Mouse (Mus musculus) c-Kit-positive CD71-positive TER-119-negative erythroid progenitor cells, embryonic 14.5 days (primary cell): ENCODE measurements at regions not wholly inside any gene's neighbourhood (a gene's known extent, or its start where the extent isn't known, plus 50 kb on each side); places are given as distances from the start of the nearest gene placed in this dataset.
A peak's percentile ranks its signal among the peaks of the same experiment; 100 is the strongest.

Source experiments
- DNase-seq: peaks from one replicate; pipeline ENCODE4 v3.0.0-alpha.2; 2013; ENCODE audit warnings: low read depth

GRCm38 (mm10) chr3:41857446-41857845, 115.0 kb downstream of the D3Ertd751e start:
- DNase-seq = no peak

DNA sequence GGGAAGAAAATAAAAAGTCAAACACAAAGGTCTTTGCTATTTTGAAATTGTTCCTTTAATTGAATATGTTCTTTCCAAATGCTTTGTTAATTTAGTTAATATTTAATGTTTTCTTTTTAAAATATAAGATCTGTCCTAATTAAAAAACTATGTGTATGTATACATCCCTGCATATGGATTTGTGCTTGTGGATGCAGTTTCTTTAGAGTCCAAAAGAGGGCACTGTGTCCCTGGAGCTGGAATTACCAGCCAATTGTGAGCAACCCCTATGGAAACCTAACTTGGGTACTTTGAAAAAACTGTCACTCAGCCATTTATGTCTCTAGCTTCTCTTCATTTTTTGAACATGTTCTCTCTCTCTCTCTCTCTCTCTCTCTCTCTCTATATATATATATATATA, 120.3 kb downstream of the D3Ertd751e start:
- DNase-seq = no peak

- DNase-seq = no peak
These were observed 166.5 kb downstream of the D3Ertd751e start for GRCm38 (mm10) chr3:41908952-41909351.

GRCm38 (mm10) chr3:41913190-41913589, 170.8 kb downstream of the D3Ertd751e start:
- DNase-seq = no peak

DNA sequence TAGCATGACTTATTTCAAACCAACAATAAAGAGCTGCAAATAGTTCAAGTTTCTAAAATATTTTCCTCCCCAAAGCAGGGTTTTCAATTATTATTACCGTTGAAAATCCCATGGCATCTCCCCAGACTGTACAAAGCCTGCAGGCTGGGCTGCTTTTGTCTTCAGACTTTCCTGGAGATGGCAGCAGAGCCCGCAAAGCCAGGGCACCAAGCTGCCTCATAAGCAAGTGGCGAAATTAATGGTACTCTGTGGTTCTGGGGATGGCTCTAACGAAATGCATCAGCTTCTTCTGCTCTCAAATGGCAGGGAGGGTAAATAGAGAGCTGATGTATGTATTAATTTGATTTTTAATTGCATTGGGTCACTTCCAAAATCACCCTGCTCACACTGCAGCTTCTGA, 197.4 kb downstream of the D3Ertd751e start:
- DNase-seq = no peak

GRCm38 (mm10) chr3:41942964-41943363, 200.6 kb downstream of the D3Ertd751e start:
- DNase-seq = no peak

GRCm38 (mm10) chr3:41949404-41949803, 207.0 kb downstream of the D3Ertd751e start:
- DNase-seq = no peak

GRCm38 (mm10) chr3:41957385-41957784, 215.0 kb downstream of the D3Ertd751e start:
- DNase-seq = no peak

DNA sequence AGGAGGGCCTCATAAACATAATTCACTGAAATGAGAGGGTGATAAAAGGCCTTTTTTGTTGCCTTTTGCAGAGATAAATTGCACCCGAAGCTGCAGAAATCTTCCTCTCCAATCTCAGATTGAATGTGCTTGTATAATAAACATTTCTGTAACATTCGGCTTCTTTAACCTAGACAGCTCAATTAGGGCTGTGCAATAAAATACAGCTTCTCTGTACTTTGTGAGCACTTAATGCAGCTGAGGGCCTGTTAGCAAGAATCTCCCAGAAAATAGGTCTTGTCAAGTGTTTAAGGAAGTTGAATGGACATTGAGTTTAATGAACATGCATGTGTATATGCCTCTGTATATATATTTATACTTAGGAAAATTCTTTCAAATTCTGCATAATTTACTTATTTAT, 217.8 kb downstream of the D3Ertd751e start:
- DNase-seq = no peak

- no peak for DNase-seq
These were observed 220.5 kb downstream of the D3Ertd751e start for GRCm38 (mm10) chr3:41962923-41963322.

- DNase-seq = no peak
These were observed 264.4 kb downstream of the D3Ertd751e start for GRCm38 (mm10) chr3:42006672-42007265.

DNA sequence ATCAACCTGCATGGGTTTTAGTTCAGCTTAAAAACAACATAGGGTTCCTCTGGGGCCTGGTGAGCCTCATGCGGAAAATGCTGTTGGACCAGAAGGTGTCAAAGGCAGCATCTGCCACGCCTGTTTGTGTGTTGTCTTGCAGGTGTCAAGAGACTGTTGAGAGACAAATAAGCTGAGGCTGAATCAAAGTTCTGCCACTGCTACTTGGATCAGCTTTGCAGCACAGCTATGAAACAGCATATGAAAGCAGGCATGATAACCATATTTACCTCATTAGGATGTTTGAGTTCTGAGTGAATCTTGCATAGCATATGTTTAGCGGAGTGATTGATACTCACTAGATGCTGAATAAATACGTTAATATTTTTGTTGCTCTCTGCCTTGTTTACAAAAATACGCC, 280.8 kb downstream of the D3Ertd751e start:
- no peak for DNase-seq

GRCm38 (mm10) chr3:42039632-42040031, 297.2 kb downstream of the D3Ertd751e start:
- no peak for DNase-seq

DNA sequence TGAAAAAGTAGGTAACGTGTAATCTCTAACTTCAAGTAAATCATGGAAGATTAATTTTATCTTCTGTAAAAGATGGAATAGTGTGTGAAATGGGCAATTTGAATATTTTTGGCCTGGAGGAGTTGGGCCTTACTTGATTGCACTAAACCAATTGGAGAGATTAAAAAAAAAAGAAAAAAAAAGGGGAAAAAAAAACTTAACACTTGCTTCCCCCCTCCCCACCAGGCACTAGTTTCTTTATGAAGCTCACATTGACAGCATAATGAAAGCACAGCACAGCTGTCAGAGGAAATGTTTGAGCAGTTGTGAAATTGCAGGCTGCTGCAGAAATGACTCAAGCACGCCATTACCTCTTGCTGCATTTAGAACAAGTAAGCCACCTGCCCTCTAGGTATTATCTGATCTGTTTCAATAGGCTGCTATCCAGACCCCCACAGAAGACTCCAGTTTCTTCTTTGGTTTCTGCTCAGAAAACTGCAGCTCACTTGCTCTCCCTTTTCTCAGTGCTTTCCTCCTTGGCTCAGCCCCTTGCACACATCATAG, 297.9 kb downstream of the D3Ertd751e start:
- no peak for DNase-seq

DNA sequence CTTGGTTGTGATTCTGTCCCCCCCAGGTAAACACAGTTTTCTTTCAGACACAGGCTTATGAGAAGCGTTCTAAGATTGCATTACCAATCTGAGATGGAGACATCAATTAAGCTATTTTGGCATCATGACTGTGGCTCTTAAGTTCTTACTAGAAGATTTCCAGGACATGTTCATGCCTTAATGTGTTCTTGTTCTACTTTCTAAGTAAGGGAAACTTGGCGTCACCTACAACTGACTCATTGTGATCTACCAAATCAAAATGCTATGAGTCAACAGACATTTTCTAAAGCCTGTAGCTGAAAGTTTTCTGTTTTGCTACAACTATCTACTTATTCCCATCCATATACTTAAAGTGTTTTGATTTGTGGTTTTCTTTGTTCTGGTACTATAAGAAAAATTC, 298.5 kb downstream of the D3Ertd751e start:
- DNase-seq = no peak

GRCm38 (mm10) chr3:42057286-42057868, 315.0 kb downstream of the D3Ertd751e start:
- DNase-seq = no peak

DNA sequence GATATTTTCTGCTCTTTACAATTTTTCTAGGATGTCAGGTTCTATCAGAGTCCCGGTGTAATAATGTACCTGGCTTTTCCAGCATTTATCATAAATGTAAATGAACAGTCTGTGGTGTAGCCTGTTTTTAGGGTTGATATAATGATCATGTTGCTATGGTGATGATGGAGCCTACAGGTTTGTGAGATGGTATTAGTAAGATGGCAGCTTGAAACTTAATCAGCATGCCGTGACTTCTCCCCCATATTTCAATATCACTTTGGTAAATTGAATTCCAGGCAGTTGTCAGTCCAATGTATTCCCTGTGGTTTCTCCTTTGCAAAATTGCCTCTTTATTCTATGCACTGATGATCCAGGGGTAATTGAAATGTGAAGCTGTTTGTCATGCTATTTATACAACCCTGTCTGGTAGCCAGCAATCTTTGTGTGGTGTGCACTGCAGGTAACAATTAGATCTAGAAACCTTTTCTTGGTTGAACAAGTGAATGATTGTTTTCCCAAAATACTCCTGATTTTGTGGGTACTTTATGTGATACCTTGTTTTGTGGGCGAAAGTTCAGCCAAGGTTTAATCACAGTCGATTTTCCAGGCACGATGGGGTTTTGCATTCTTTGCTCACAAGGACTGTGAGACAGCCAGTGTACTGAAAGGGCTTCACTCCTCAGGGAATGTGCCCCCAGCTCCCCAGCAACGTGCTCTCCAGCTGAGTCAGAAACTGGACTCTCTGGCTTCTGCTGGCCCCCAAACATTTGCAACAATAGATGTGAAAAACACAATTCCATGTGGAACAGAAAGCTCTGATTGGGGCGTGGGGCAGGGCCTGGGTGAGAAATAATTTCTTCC, 322.9 kb downstream of the D3Ertd751e start:
- no peak for DNase-seq

GRCm38 (mm10) chr3:42065962-42066361, 323.6 kb downstream of the D3Ertd751e start:
- DNase-seq = no peak

DNA sequence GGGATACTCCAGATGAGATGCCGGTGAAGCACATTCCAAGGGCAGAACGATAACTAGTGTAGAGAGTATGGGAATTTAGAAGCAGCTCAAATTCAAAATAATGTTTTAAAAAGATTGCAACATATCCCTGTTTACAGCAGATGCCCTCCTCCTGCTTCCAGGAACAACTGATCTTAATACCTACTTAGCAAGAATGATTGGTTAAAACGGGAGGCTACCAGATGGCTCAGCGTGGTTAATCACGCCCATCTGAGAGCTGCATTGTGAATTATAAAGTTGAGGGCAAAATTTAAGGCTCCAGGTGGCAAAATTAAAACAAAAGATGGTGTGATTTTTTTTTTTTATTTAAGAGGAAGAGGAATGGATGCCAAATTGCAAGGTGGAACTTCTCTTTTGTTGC, 324.6 kb downstream of the D3Ertd751e start:
- no peak for DNase-seq

- peak; percentile 10 for DNase-seq
These were observed 332.3 kb downstream of the D3Ertd751e start for GRCm38 (mm10) chr3:42074532-42075287.

GRCm38 (mm10) chr3:42110976-42111847, 368.8 kb downstream of the D3Ertd751e start:
- DNase-seq = no peak
